Mouse (Mus musculus): ENCODE measurements around the gene Dab1.

DNA sequence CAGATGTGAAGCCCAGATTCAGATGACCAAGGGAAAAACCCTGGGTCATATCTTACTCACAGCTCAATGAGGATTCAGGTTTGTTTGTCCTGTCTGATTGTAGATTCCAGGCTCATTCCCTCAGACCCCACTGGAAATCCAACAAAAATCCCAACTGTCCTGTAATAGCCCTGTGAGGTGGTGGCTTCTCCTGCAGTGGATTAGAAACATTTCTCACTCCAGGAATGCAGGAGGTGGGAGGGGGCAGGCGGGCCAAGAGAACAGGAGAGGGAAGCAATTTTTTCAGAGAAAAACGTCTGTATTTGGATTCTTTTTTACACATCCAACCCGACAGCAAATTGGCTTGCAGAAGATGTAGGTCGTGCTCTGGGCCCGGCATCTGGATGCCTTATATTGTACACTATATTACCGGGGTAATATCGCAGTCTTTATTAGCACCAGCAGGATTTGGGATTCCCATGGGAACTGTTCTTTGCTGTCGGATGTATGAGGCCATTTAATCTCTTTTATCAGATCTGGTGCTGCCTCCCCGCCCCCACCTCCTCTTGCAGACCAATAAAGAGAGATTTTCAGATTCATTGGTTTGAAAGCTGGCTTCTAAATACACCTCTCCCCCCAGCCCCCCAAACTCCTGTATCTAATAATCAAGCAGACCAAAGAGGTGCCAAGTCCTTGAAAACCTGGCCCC is 29.2 kb downstream of the Dab1 start:
- TF ChIP-seq EP300 (IDR thresholded peaks at IDR 0.05) (no peak), CTCF (IDR thresholded peaks at IDR 0.05) (no peak)
